Mouse (Mus musculus) liver, embryonic 14.5 days (tissue): Measurements from ENCODE around the gene Faap24.

Experiments
- CTCF ChIP-seq: IDR thresholded peaks from 2 replicates; pipeline ENCODE4 v1.5.1; 2016; ENCODE audit warnings: antibody characterized with exemption, low read depth, control low read depth
- EP300 ChIP-seq: IDR thresholded peaks from 2 replicates; pipeline ENCODE4 v1.6.1; 2016; ENCODE audit warnings: antibody characterized with exemption, low read depth

DNA sequence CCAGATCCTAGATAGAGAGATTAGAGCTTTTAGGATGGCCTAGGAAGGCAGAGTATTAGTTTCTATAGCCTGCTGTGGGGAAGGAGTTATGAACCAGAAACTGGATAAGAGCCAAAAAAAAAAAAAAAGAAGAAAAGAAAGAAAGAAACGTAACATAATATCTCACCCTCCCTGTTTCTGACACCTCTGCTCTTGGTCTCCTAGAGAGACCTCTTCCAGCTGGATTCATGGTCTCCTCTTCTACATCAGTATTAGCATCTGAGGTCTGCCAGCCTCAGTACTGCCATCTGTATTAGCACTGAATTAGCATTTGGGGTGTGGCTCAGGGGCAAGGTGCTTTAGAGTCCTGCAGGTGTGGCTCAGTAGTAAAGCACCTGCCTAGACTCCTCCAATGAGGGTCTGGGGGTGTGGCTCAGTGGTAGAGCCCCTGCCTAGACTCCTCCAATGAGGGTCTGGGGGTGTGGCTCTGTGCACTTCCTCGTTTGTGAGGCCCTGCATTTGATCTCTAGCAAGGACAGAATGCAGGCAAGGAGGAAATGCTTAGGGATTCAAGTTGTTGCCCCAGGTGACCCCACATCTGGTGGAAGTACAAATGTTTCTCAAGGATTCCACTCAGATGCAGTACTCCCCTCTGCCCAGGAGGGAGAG is 13.8 kb downstream of the Faap24 start:
- TF ChIP-seq CTCF (no peak), EP300 (no peak)
